ENCODE assay signal across 19 mouse cellular contexts in the genomic region with DNA sequence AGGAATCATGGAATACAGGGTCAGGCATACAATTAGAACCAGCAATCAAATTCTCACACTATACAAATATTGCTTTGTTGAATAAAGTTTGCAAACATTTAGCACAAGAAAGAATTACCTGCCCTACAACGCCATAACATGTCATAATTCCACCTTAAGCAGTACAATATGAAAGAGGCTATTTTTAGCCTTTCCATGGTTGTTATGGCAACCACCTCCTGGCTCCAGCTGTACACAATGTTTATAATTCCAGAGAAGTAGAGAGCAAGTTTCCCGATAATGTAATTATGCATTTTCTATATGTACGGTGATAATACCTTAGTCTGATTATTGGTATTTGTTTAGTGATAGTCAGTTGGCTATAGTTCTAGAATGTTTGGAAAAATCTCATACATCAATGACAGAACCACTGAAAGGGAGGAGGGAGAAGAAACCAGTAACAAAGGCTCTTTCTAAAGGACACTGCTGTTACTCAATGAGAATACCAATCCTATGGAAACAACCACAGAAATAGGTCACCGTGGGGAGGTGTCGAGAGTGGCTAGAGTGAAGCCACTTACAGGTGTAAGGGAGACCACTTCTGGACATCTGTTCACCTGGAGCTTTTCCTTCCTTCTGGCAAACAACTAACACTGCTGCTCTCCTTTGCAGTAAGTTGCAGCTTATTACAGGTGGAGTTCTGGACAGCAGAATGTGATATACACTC. TPM values are rescaled to one million over a fixed set of nuclear protein-coding genes. Genes with fewer than 3 reads are reported as not detected.
DNase-seq lines count a peak whose midpoint lies in the region; ATAC-seq and TF ChIP-seq lines count a peak whose summit lies in the region.
"Had no signal": no experiment of that assay in that cellular context is flagged by ENCODE, and none has a peak within 500 bp of the region (broad histone marks: within the 10 kb centered on the region; RNA-seq: fewer than 3 reads in every experiment).

No protein-coding gene starts in this region.

- no peaks in the 10 kb centered on the region for H3K4me1 ChIP-seq in limb, embryonic 14.5 days (ENCODE audit: control insufficient read depth, insufficient read depth, low read length)
- H3K4me1 ChIP-seq in limb, embryonic 10.5 days = no peaks in the 10 kb centered on the region
- peaks cover 22% of the 10 kb centered on the region for H3K4me1 ChIP-seq in forebrain, postnatal 0 days (ENCODE audit: insufficient read depth)
- H3K4me1 ChIP-seq in midbrain, postnatal 0 days (ENCODE audit: insufficient read depth, low read length) = peaks cover 21% of the 10 kb centered on the region
- no peaks in the 10 kb centered on the region for H3K4me1 ChIP-seq in thymus, adult 2 months (replicated peaks; ENCODE audit: control insufficient read depth, insufficient read depth, low read length)

- H3K4me2 ChIP-seq in limb, embryonic 14.5 days (replicated peaks; ENCODE audit: low read depth, low read length, severe bottlenecking) = no peak overlapping the region
- H3K4me2 ChIP-seq in forebrain, postnatal 0 days (ENCODE audit: low read depth) = no peak overlapping the region
- H3K4me2 ChIP-seq in midbrain, postnatal 0 days (ENCODE audit: low read depth, low read length, poor library complexity, severe bottlenecking) = peak overlapping the region; percentile 9; the same call in 1 of the 2 replicates
- H3K4me2 ChIP-seq: embryonic facial prominence, embryonic 15.5 days had no signal

- no peaks in the 10 kb centered on the region for H3K36me3 ChIP-seq in limb, embryonic 14.5 days (ENCODE audit: control insufficient read depth, insufficient read depth, low read length)
- H3K36me3 ChIP-seq in limb, embryonic 10.5 days = peaks cover 24% of the 10 kb centered on the region
- no peaks in the 10 kb centered on the region for H3K36me3 ChIP-seq in forebrain, postnatal 0 days (ENCODE audit: insufficient read depth)
- no peaks in the 10 kb centered on the region for H3K36me3 ChIP-seq in midbrain, postnatal 0 days (ENCODE audit: insufficient read depth, low read length)
- no peaks in the 10 kb centered on the region for H3K36me3 ChIP-seq in thymus, adult 2 months (ENCODE audit: control insufficient read depth, insufficient read depth, low read length)
- H3K36me3 ChIP-seq: embryonic facial prominence, embryonic 15.5 days had no signal

- no peak overlapping the region for H3K27ac ChIP-seq in limb, embryonic 14.5 days (replicated peaks; ENCODE audit: low read depth, low read length)
- no peak overlapping the region for H3K27ac ChIP-seq in limb, embryonic 10.5 days
- H3K27ac ChIP-seq in forebrain, postnatal 0 days (ENCODE audit: low read depth, low read length) = peak overlapping the region; percentile 69; the same call in 1 of the 2 replicates
- peak overlapping the region; percentile 79 for H3K27ac ChIP-seq in midbrain, postnatal 0 days (ENCODE audit: low read depth, low read length)
- H3K27ac ChIP-seq in thymus, adult 2 months (ENCODE audit: control insufficient read depth, insufficient read depth, low read length) = no peak overlapping the region
- H3K27ac ChIP-seq: embryonic facial prominence, embryonic 15.5 days; liver, embryonic 14.5 days had no signal

- no peak for ATAC-seq in limb, embryonic 14.5 days (ENCODE audit: low FRiP score, low read depth)
- ATAC-seq in forebrain, postnatal 0 days = peak; percentile 62; the same call in 1 of the 2 replicates
- peak; percentile 64; the same call in 1 of the 2 replicates for ATAC-seq in midbrain, postnatal 0 days (ENCODE audit: low FRiP score)

- no peak for TF ChIP-seq CTCF in brain, embryonic 14.5 days (IDR thresholded peaks at IDR 0.05; ENCODE audit: borderline replicate concordance, extremely low read depth, insufficient read depth, insufficient read length)
- no peak for TF ChIP-seq CTCF in forebrain, postnatal 0 days (IDR thresholded peaks at IDR 0.05; ENCODE audit: low read depth)
- no peak for TF ChIP-seq CTCF in midbrain, postnatal 0 days (IDR thresholded peaks at IDR 0.05)
- TF ChIP-seq CTCF in thymus, adult 2 months (IDR thresholded peaks at IDR 0.05; ENCODE audit: borderline replicate concordance, control insufficient read depth, extremely low read depth, insufficient read depth, low read length, poor library complexity) = no peak

- no peak for TF ChIP-seq POLR2A in limb, embryonic 14.5 days (IDR thresholded peaks at IDR 0.05; ENCODE audit: borderline replicate concordance, extremely low read depth, insufficient read depth, insufficient read length)
- TF ChIP-seq POLR2A in brain, embryonic 14.5 days (IDR thresholded peaks at IDR 0.05; ENCODE audit: borderline replicate concordance, extremely low read depth, insufficient read depth, insufficient read length, poor library complexity, severe bottlenecking) = no peak
- no peak for TF ChIP-seq POLR2A in thymus, adult 2 months (IDR thresholded peaks at IDR 0.05; ENCODE audit: control insufficient read depth, extremely low read depth, insufficient read depth, low read length, poor library complexity)

- peak; percentile 20 for DNase-seq in limb, embryonic 14.5 days (ENCODE audit: low spot score)
- DNase-seq in limb, embryonic 10.5 days (ENCODE audit: low spot score) = no peak
- DNase-seq in brain, embryonic 14.5 days (ENCODE audit: low read depth) = peak; percentile 75
- no peak for DNase-seq in forebrain, postnatal 0 days
- DNase-seq in midbrain, postnatal 0 days (ENCODE audit: low spot score) = peak; percentile 72
- no peak for DNase-seq in adrenal gland, adult 18-20 months (ENCODE audit: low spot score in 2 of 2)
- DNase-seq in thymus, postnatal 10 days (ENCODE audit: low spot score in 2 of 2) = no peak
- DNase-seq in thymus, adult 2 months = no peak
- DNase-seq: adrenal gland, postnatal 36 days; kidney, postnatal 25 days; lung, postnatal 4 days; thymus, adult 18-20 months had no signal

- no peak overlapping the region for H3K9ac ChIP-seq in limb, embryonic 14.5 days (ENCODE audit: low read depth, low read length, severe bottlenecking)
- H3K9ac ChIP-seq in forebrain, postnatal 0 days = no peak overlapping the region
- no peak overlapping the region for H3K9ac ChIP-seq in midbrain, postnatal 0 days (replicated peaks; ENCODE audit: low read length, poor library complexity, severe bottlenecking)
- H3K9ac ChIP-seq: embryonic facial prominence, embryonic 15.5 days; liver, embryonic 14.5 days had no signal

- H3K9me3 ChIP-seq in limb, embryonic 14.5 days (ENCODE audit: control insufficient read depth, low read length) = no peaks in the 10 kb centered on the region
- no peaks in the 10 kb centered on the region for H3K9me3 ChIP-seq in limb, embryonic 10.5 days (replicated peaks)
- H3K9me3 ChIP-seq in forebrain, postnatal 0 days (ENCODE audit: low read length) = no peaks in the 10 kb centered on the region
- H3K9me3 ChIP-seq in midbrain, postnatal 0 days (ENCODE audit: low read length) = no peaks in the 10 kb centered on the region
- H3K9me3 ChIP-seq: embryonic facial prominence, embryonic 15.5 days had no signal

- 74% methylated on average over 5 of the region's 5 CpGs for WGBS in limb, embryonic 14.5 days
- WGBS in limb, embryonic 10.5 days = 91% methylated on average over 5 of the region's 5 CpGs
- WGBS in forebrain, postnatal 0 days = 48% methylated on average over 5 of the region's 5 CpGs
- WGBS in midbrain, postnatal 0 days = 31% methylated on average over 5 of the region's 5 CpGs
- WGBS in thymus, adult 2 months = 96% methylated on average over 5 of the region's 5 CpGs

- no peaks in the 10 kb centered on the region for H3K27me3 ChIP-seq in limb, embryonic 14.5 days (ENCODE audit: control insufficient read depth, insufficient read depth, low read length)
- no peaks in the 10 kb centered on the region for H3K27me3 ChIP-seq in limb, embryonic 10.5 days (ENCODE audit: low read depth, poor library complexity, severe bottlenecking)
- no peaks in the 10 kb centered on the region for H3K27me3 ChIP-seq in forebrain, postnatal 0 days (ENCODE audit: insufficient read depth, low read length)
- H3K27me3 ChIP-seq in midbrain, postnatal 0 days (ENCODE audit: insufficient read depth, low read length) = no peaks in the 10 kb centered on the region
- H3K27me3 ChIP-seq in thymus, adult 2 months (ENCODE audit: control insufficient read depth, insufficient read depth, low read length) = no peaks in the 10 kb centered on the region
- H3K27me3 ChIP-seq: embryonic facial prominence, embryonic 15.5 days had no signal

- no peak overlapping the region for H3K4me3 ChIP-seq in limb, embryonic 14.5 days (replicated peaks; ENCODE audit: low read length)
- no peak overlapping the region for H3K4me3 ChIP-seq in limb, embryonic 10.5 days
- H3K4me3 ChIP-seq in forebrain, postnatal 0 days (ENCODE audit: low read depth, low read length) = no peak overlapping the region
- H3K4me3 ChIP-seq in midbrain, postnatal 0 days (ENCODE audit: low read depth, low read length) = no peak overlapping the region
- H3K4me3 ChIP-seq in thymus, adult 2 months (ENCODE audit: control insufficient read depth, insufficient read depth, low read length) = no peak overlapping the region
- H3K4me3 ChIP-seq: embryonic facial prominence, embryonic 15.5 days had no signal

RNA-seq across cellular contexts. Expression of gene Alkbh3, which starts 39.0 kb away (rescaled TPM):
- 76.3 and 79.0 TPM in 2 replicates for polyA plus RNA-seq in limb, embryonic 14.5 days (2012; rRNA removed)
- polyA plus RNA-seq in limb, embryonic 14.5 days (2014; fragmentation: Nextera tagmentation; extraction: Ambion mirVana) = 76.2 and 79.8 TPM in 2 replicates
- polyA plus RNA-seq in limb, embryonic 10.5 days (2016; fragmentation: Nextera tagmentation; extraction: Ambion mirVana) = 48.8 and 56.2 TPM in 2 replicates
- polyA plus RNA-seq in brain, embryonic 14.5 days (2012; rRNA removed) = 54.7 and 64.8 TPM in 2 replicates
- total RNA-seq in forebrain, postnatal 0 days (2014; rRNA removed) = 36.2 and 53.1 TPM in 2 replicates
- polyA plus RNA-seq in forebrain, postnatal 0 days (2015; fragmentation: Nextera tagmentation; extraction: Ambion mirVana) = 46.9 and 47.3 TPM in 2 replicates
- total RNA-seq in midbrain, postnatal 0 days (2014; rRNA removed) = 28.6 and 57.3 TPM in 2 replicates
- 45.3 and 52.2 TPM in 2 replicates for polyA plus RNA-seq in midbrain, postnatal 0 days (2015; fragmentation: Nextera tagmentation; extraction: Ambion mirVana)
- 10 to 100 TPM; 43.4 to 58.2 TPM for total RNA-seq in adrenal gland, adult 18-20 months (2021)
- polyA plus RNA-seq in thymus, adult 2 months (2012; rRNA removed) = 44.5 and 54.3 TPM in 2 replicates
- total RNA-seq: MEL had no signal

RNA-seq across cellular contexts. Expression of gene Gm27027, which starts 53.5 kb away (rescaled TPM):
- polyA plus RNA-seq in limb, embryonic 14.5 days (2012; rRNA removed) = not detected in 2 replicates
- polyA plus RNA-seq in limb, embryonic 14.5 days (2014; fragmentation: Nextera tagmentation; extraction: Ambion mirVana) = 0.43 TPM in 1 of 2 replicates, not detected in the other
- polyA plus RNA-seq in limb, embryonic 10.5 days (2016; fragmentation: Nextera tagmentation; extraction: Ambion mirVana) = not detected in 2 replicates
- 0.16 TPM in 1 of 2 replicates, not detected in the other for polyA plus RNA-seq in brain, embryonic 14.5 days (2012; rRNA removed)
- not detected in 2 replicates for total RNA-seq in forebrain, postnatal 0 days (2014; rRNA removed)
- polyA plus RNA-seq in forebrain, postnatal 0 days (2015; fragmentation: Nextera tagmentation; extraction: Ambion mirVana) = not detected in 2 replicates
- not detected in 2 replicates for total RNA-seq in midbrain, postnatal 0 days (2014; rRNA removed)
- polyA plus RNA-seq in midbrain, postnatal 0 days (2015; fragmentation: Nextera tagmentation; extraction: Ambion mirVana) = not detected in 2 replicates
- not detected for total RNA-seq in adrenal gland, adult 18-20 months (2021)
- polyA plus RNA-seq in thymus, adult 2 months (2012; rRNA removed) = not detected in 2 replicates
- total RNA-seq: adrenal gland, postnatal 36 days; gastrocnemius, postnatal 4 days; layer of hippocampus, postnatal 10 days; MEL had no signal
- polyA plus RNA-seq: embryonic facial prominence, embryonic 15.5 days; frontal cortex, adult 2 months; heart, embryonic 14.5 days; liver, embryonic 14.5 days had no signal

Comparison
In these comparisons a context has a peak if more than half of its experiments do, and no peak if none do; other contexts are left out.
1. DNase-seq: peak in limb, embryonic 14.5 days (single experiment), brain, embryonic 14.5 days (single experiment) and midbrain, postnatal 0 days (single experiment); none in limb, embryonic 10.5 days (single experiment), forebrain, postnatal 0 days (single experiment), adrenal gland, adult 18-20 months (0 of 2), thymus, postnatal 10 days (0 of 2) and thymus, adult 2 months (single experiment).
2. H3K27ac ChIP-seq: peak in forebrain, postnatal 0 days (single experiment) and midbrain, postnatal 0 days (single experiment); none in limb, embryonic 14.5 days (single experiment), limb, embryonic 10.5 days (single experiment) and thymus, adult 2 months (single experiment).